Mouse (Mus musculus) cerebellum, adult 2 months (tissue): ENCODE measurements at regions not wholly inside any gene's neighbourhood (a gene's known extent, or its start where the extent isn't known, plus 50 kb on each side); places are given as distances from the start of the nearest gene placed in this dataset.

Source experiments
- DNase-seq, 2 experiments: peaks; one replicate each; pipeline ENCODE4 v3.0.0; 2021
- H3K27ac ChIP-seq: fragments of 200-500 bp; 2 replicates; pipeline ENCODE4 v1.5.1; 2012; ENCODE audit warnings: low read length, control low read depth, inconsistent platforms; ENCODE audit not compliant: insufficient read depth
- H3K27me3 ChIP-seq: fragments of 200-500 bp; 2 replicates; pipeline ENCODE4 v1.6.1; 2012; ENCODE audit warnings: inconsistent platforms, mild to moderate bottlenecking, low read length, moderate library complexity; ENCODE audit not compliant: control insufficient read depth, insufficient read depth
- H3K4me1 ChIP-seq: fragments of 200-500 bp; 2 replicates; pipeline ENCODE4 v1.6.1; 2011; ENCODE audit warnings: low read length; ENCODE audit not compliant: control insufficient read depth, insufficient read depth
- H3K4me3 ChIP-seq: fragments of 200-500 bp; replicated peaks from 2 replicates; pipeline ENCODE3; 2011; ENCODE audit warnings: mild to moderate bottlenecking, low read depth, low read length, control low read depth; ENCODE audit not compliant: insufficient read depth
- CTCF ChIP-seq: fragments of 200-500 bp; IDR thresholded peaks from 2 replicates; pipeline ENCODE4 v1.5.1; 2011; ENCODE audit warnings: low read depth, mild to moderate bottlenecking, control low read depth, low read length, moderate library complexity, borderline replicate concordance; ENCODE audit not compliant: insufficient read depth
- POLR2A ChIP-seq: fragments of 200-500 bp; IDR thresholded peaks from 2 replicates; pipeline ENCODE4 v1.6.1; 2011; ENCODE audit warnings: low read length, control low read depth, borderline replicate concordance; ENCODE audit not compliant: insufficient read depth
- WGBS: fragments of 180-500 bp; shearing (Covaris S2); methylation state at CpG from one replicate; pipeline ENCODE4 v1.1.7; 2018; 5-methylcytosine and 5-hydroxymethylcytosine counted together

DNA sequence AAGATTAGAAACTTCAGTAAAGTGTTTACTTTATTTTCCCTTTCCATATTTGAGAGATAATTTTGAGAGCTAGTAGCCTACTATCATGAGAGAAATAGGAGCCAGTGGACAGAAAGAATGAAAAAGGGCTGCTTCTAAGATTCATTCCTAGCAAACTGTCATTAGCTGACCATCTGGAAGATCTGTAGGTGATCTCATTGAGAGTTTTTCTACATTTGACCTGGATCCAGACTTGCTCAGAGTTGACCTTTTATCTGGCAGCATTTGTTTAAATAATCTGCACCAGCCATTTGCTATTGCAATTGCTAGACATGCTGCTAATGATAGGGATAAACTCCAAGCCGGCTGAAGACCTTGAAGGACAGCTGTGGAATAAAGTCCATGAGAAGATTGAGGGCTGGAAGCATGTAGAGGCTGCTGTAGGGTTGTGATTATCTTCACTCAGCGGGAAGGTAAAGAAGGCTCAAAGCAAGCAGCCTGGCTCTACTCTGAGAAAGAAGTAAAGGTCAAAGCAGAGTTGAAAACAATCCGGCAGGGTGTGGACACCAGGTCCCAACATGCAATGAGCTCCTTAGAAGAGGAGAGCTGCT, 151.2 kb downstream of the Ankrd50 start:
- H3K4me3 ChIP-seq: no peak overlapping the region
- TF ChIP-seq CTCF: no peak
- peaks cover 5% of the 10 kb centered on the region; the same call in 1 of the 2 replicates for H3K4me1 ChIP-seq
- WGBS: 15% methylated on average over 3 of the region's 3 CpGs
- H3K27ac ChIP-seq: no peak overlapping the region
- DNase-seq: peak; percentile 49 to 87
- H3K27me3 ChIP-seq: no peaks in the 10 kb centered on the region

DNA sequence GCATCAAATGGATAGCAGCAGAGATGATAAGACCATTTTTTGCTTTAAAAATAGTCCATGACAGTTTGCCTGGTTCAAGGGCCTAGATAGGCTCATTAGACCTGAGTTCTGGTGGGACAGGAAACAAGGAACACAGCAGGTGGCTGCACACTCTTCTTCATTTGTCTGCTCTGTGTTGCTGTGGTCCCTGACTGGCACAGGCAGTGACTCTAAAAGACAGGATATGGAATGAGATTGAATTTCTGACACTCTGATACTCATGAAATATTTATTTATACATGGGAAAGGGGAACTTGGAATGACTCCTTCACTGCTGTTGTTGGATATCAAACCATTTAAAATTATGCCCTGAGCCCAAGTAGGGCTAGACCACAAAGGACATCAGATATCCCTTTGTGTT, 153.5 kb downstream of the Ankrd50 start:
- Histone ChIP-seq H3K27me3 (no peaks in the 10 kb centered on the region), H3K4me3 (no peak overlapping the region), H3K27ac (no peak overlapping the region), H3K4me1 (peaks cover 9% of the 10 kb centered on the region; the same call in 1 of the 2 replicates)
- no peak for DNase-seq
- no peak for TF ChIP-seq POLR2A
- TF ChIP-seq CTCF: no peak

DNA sequence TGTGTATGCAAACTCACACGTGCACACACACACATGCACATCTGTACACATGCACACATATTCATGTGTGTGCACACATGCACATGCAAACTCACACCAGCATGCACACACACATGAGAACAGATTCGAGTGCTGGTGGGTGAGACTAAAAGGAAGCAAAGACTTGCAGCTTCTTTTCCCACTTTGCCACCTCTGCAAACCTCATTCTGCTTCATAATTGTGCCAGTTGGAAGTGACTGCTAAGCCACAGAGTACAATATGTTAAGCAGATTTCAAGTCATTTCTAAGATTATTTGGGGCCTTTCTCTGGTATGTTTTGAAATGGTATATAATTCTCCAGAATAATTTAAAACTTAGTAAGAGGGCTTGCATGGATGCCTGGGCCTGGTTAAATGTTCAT, 157.4 kb downstream of the Ankrd50 start:
- H3K4me1 ChIP-seq: peaks cover 6% of the 10 kb centered on the region
- 89% methylated on average over 2 of the region's 2 CpGs for WGBS

GRCm38 (mm10) chr3:38326211-38326610, 158.4 kb downstream of the Ankrd50 start:
- H3K27me3 ChIP-seq: no peaks in the 10 kb centered on the region
- no peak overlapping the region for H3K4me3 ChIP-seq
- peaks cover 6% of the 10 kb centered on the region for H3K4me1 ChIP-seq
- peak; percentile 66 to 87 for DNase-seq
- no peak overlapping the region for H3K27ac ChIP-seq
- no peak for TF ChIP-seq POLR2A

More for the DNA sequence above, 157.4 kb downstream of the Ankrd50 start:
- no peak for TF ChIP-seq CTCF
- no peak for TF ChIP-seq POLR2A
- H3K27me3 ChIP-seq: no peaks in the 10 kb centered on the region
- H3K27ac ChIP-seq: no peak overlapping the region
- H3K4me3 ChIP-seq: no peak overlapping the region
- DNase-seq: no peak

GRCm38 (mm10) chr3:38324663-38325062, 160.0 kb downstream of the Ankrd50 start:
- no peak for DNase-seq
- TF ChIP-seq POLR2A: no peak
- TF ChIP-seq CTCF: no peak
- H3K4me3 ChIP-seq: no peak overlapping the region
- no peak overlapping the region for H3K27ac ChIP-seq
- no peaks in the 10 kb centered on the region for H3K27me3 ChIP-seq
- peaks cover 6% of the 10 kb centered on the region for H3K4me1 ChIP-seq
- 97% methylated on average over 2 of the region's 2 CpGs for WGBS

DNA sequence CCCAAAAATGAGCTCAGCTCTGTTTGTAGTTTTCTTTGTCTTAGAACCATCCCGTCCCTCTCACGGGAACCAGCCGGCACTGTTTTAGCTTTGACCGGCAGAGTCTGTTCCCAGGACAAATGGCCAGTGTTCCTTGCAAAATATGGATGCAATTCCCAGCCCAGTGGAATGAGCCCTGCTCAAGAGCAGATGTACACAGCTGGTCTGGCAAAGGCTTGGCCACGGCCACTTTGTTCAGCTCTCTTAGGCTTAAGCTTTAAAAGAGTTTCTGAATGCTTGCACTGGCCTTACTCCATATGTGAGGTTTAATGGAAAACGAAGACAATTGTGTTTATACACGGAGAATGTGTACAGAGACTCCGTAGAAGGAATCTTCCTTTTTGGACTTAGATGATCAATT, 162.2 kb downstream of the Ankrd50 start:
- H3K27me3 ChIP-seq: no peaks in the 10 kb centered on the region
- H3K27ac ChIP-seq: no peak overlapping the region
- DNase-seq: no peak
- peaks cover 6% of the 10 kb centered on the region for H3K4me1 ChIP-seq
- 82% methylated on average over 8 of the region's 8 CpGs for WGBS
- no peak for TF ChIP-seq POLR2A
- TF ChIP-seq CTCF: no peak
- no peak overlapping the region for H3K4me3 ChIP-seq

- no peak overlapping the region for H3K4me3 ChIP-seq
- no peak overlapping the region for H3K27ac ChIP-seq
- TF ChIP-seq CTCF (no peak), POLR2A (no peak)
- DNase-seq: no peak
- peaks cover 3% of the 10 kb centered on the region for H3K4me1 ChIP-seq
- 95% methylated on average over 3 of the region's 3 CpGs for WGBS
- H3K27me3 ChIP-seq: no peaks in the 10 kb centered on the region
These were observed 163.0 kb downstream of the Ankrd50 start for GRCm38 (mm10) chr3:38321620-38322019.

- Histone ChIP-seq H3K27ac (no peak overlapping the region), H3K4me1 (peaks cover 3% of the 10 kb centered on the region), H3K4me3 (no peak overlapping the region), H3K27me3 (no peaks in the 10 kb centered on the region)
- 92% methylated on average over 6 of the region's 6 CpGs for WGBS
- TF ChIP-seq POLR2A (no peak), CTCF (no peak)
- no peak for DNase-seq
These were observed 163.6 kb downstream of the Ankrd50 start for GRCm38 (mm10) chr3:38320998-38321397.

DNA sequence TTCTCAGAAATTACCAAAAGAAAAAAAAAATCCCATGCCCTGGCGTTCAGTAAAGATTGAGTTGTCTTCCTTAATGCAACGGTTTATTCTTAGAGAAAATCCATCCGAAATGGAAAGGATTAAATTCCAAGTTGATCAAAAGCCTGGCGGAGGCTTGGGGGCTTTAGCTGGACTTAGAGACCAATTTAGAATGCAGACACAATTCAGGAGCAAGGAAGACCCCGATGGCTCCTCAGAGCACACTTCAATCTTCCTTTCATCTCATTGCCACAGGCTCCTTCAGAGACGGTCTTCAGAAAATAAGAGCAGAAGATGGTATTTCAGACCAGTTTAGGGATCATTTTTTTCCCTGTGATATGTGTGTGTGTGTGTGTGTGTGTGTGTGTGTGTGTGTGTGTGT, 171.8 kb downstream of the Ankrd50 start:
- Histone ChIP-seq H3K4me3 (no peak overlapping the region), H3K27ac (no peak overlapping the region), H3K27me3 (no peaks in the 10 kb centered on the region), H3K4me1 (no peaks in the 10 kb centered on the region)
- TF ChIP-seq CTCF (no peak), POLR2A (no peak)
- DNase-seq: no peak
- WGBS: 88% methylated on average over 6 of the region's 6 CpGs
